Mouse (Mus musculus) forebrain, embryonic 12.5 days (tissue): ENCODE measurements around the gene Birc3. TPM values are rescaled to one million over a fixed set of nuclear protein-coding genes. Genes with fewer than 3 reads are reported as not detected.

Source experiments
- ATAC-seq: fragments of 200-750 bp; cut with Nextera tagmentation; 2 replicates; pipeline ENCODE4 v1.8.0; 2017; ENCODE audit warnings: moderate TSS enrichment; ENCODE audit not compliant: low FRiP score
- H3K27ac ChIP-seq: fragments of 300-500 bp; sonication (generic); 2 replicates; pipeline ENCODE4 v1.5.1; 2016; ENCODE audit warnings: mild to moderate bottlenecking
- H3K27me3 ChIP-seq: fragments of 300-500 bp; sonication (generic); 2 replicates; pipeline ENCODE4 v1.6.1; 2016; ENCODE audit warnings: mild to moderate bottlenecking
- H3K36me3 ChIP-seq: fragments of 300-500 bp; sonication (generic); replicated peaks from 2 replicates; pipeline ENCODE4 v1.6.1; 2016; ENCODE audit warnings: mild to moderate bottlenecking
- H3K4me1 ChIP-seq: fragments of 300-500 bp; sonication (generic); 2 replicates; pipeline ENCODE4 v1.6.1; 2016
- H3K4me2 ChIP-seq: fragments of 300-500 bp; sonication (generic); 2 replicates; pipeline ENCODE4 v1.6.1; 2016; ENCODE audit warnings: mild to moderate bottlenecking, moderate library complexity
- H3K4me3 ChIP-seq: fragments of 300-500 bp; sonication (generic); replicated peaks from 2 replicates; pipeline ENCODE4 v1.5.1; 2016; ENCODE audit warnings: mild to moderate bottlenecking
- H3K9ac ChIP-seq: fragments of 300-500 bp; sonication (generic); 2 replicates; pipeline ENCODE4 v1.6.1; 2016; ENCODE audit warnings: mild to moderate bottlenecking
- H3K9me3 ChIP-seq: fragments of 300-500 bp; sonication (generic); 2 replicates; pipeline ENCODE4 v1.6.1; 2016
- WGBS: fragments of 180-500 bp; shearing (Covaris S2); methylation state at CpG from one replicate; pipeline ENCODE4 v1.1.7; 2016; 5-methylcytosine and 5-hydroxymethylcytosine counted together
- polyA plus RNA-seq: library from polyadenylated mRNA; unstranded; fragments of >200 nt; fragmentation: Nextera tagmentation; extraction: Ambion mirVana; gene quantifications from 2 replicates; pipeline ENCODE4 v1.2.1, GENCODE M21; 2016

The Birc3 gene
- polyA plus RNA-seq, 1 experiment from 2014 or later: 3.7 TPM

GRCm38 (mm10) chr9:7835302-7835701 lies 37.7 kb downstream of the Birc3 start:
- peaks cover 19% of the 10 kb centered on the region for H3K4me1 ChIP-seq
- no peak for ATAC-seq
- peaks cover 14% of the 10 kb centered on the region for H3K36me3 ChIP-seq
- H3K4me2 ChIP-seq: no peak overlapping the region
- WGBS: 90% methylated on average over 1 of the region's 1 CpGs
- H3K27ac ChIP-seq: no peak overlapping the region
- H3K9ac ChIP-seq: no peak overlapping the region
- H3K9me3 ChIP-seq: no peaks in the 10 kb centered on the region
- no peak overlapping the region for H3K4me3 ChIP-seq
- no peaks in the 10 kb centered on the region for H3K27me3 ChIP-seq

GRCm38 (mm10) chr9:7833421-7833820 lies 39.6 kb downstream of the Birc3 start:
- H3K4me2 ChIP-seq: peak overlapping the region; percentile 13; the same call in 1 of the 2 replicates
- no peaks in the 10 kb centered on the region for H3K27me3 ChIP-seq
- H3K9me3 ChIP-seq: no peaks in the 10 kb centered on the region
- H3K27ac ChIP-seq: no peak overlapping the region
- ATAC-seq: no peak
- WGBS: 92% methylated on average over 6 of the region's 6 CpGs
- H3K9ac ChIP-seq: no peak overlapping the region
- H3K4me3 ChIP-seq: no peak overlapping the region
- H3K36me3 ChIP-seq: peaks cover 14% of the 10 kb centered on the region
- H3K4me1 ChIP-seq: peaks cover 26% of the 10 kb centered on the region

GRCm38 (mm10) chr9:7829531-7830528 lies 43.2 kb downstream of the Birc3 start:
- Histone ChIP-seq H3K4me3 (no peak overlapping the region), H3K9me3 (no peaks in the 10 kb centered on the region), H3K4me2 (0 out of 2 replicates have a peak overlapping the region, but pooled peaks have one; percentile 8), H3K9ac (no peak overlapping the region), H3K27ac (no peak overlapping the region), H3K27me3 (no peaks in the 10 kb centered on the region), H3K36me3 (peaks cover 17% of the 10 kb centered on the region), H3K4me1 (peaks cover 20% of the 10 kb centered on the region)
- no peak for ATAC-seq
- WGBS: 84% methylated on average over 9 of the region's 9 CpGs

GRCm38 (mm10) chr9:7828706-7829105 lies 44.3 kb downstream of the Birc3 start:
- Histone ChIP-seq H3K4me2 (no peak overlapping the region), H3K4me3 (no peak overlapping the region), H3K27me3 (no peaks in the 10 kb centered on the region), H3K9ac (no peak overlapping the region), H3K36me3 (peaks cover 12% of the 10 kb centered on the region), H3K4me1 (peaks cover 16% of the 10 kb centered on the region), H3K9me3 (no peaks in the 10 kb centered on the region), H3K27ac (no peak overlapping the region)
- WGBS: 96% methylated on average over 4 of the region's 4 CpGs
- ATAC-seq: no peak

GRCm38 (mm10) chr9:7824916-7825315 lies 48.1 kb downstream of the Birc3 start:
- 97% methylated on average over 5 of the region's 5 CpGs for WGBS
- Histone ChIP-seq H3K27me3 (no peaks in the 10 kb centered on the region), H3K4me2 (no peak overlapping the region), H3K36me3 (peaks cover 24% of the 10 kb centered on the region), H3K27ac (no peak overlapping the region), H3K9ac (no peak overlapping the region), H3K9me3 (no peaks in the 10 kb centered on the region), H3K4me1 (peaks cover 4% of the 10 kb centered on the region; the same call in 1 of the 2 replicates), H3K4me3 (no peak overlapping the region)
- ATAC-seq: no peak

- H3K4me1 ChIP-seq: no peaks in the 10 kb centered on the region; the same call in 1 of the 2 replicates
- H3K4me3 ChIP-seq: no peak overlapping the region
- WGBS: 88% methylated on average over 3 of the region's 3 CpGs
- H3K36me3 ChIP-seq: peaks cover 44% of the 10 kb centered on the region
- H3K4me2 ChIP-seq: no peak overlapping the region
- H3K9me3 ChIP-seq: no peaks in the 10 kb centered on the region
- H3K27ac ChIP-seq: no peak overlapping the region
- H3K27me3 ChIP-seq: no peaks in the 10 kb centered on the region
- no peak overlapping the region for H3K9ac ChIP-seq
- ATAC-seq: no peak
Observed at GRCm38 (mm10) chr9:7822758-7823157, 50.2 kb downstream of the Birc3 start.

- Histone ChIP-seq H3K4me2 (no peak overlapping the region), H3K4me3 (no peak overlapping the region), H3K36me3 (no peaks in the 10 kb centered on the region), H3K4me1 (no peaks in the 10 kb centered on the region), H3K27ac (no peak overlapping the region), H3K27me3 (no peaks in the 10 kb centered on the region), H3K9me3 (no peaks in the 10 kb centered on the region), H3K9ac (no peak overlapping the region)
- WGBS: 53% methylated on average over 5 of the region's 5 CpGs
- peak; percentile 49; the same call in 1 of the 2 replicates for ATAC-seq
Observed at GRCm38 (mm10) chr9:7805101-7805506, 67.9 kb downstream of the Birc3 start.

Other genes starting within 250 kb of the Birc3 start
- gene Mmp20, start 245.0 kb downstream of the Birc3 start, polyA plus RNA-seq: not detected in 2 replicates
- gene Mmp7, start 181.1 kb downstream of the Birc3 start, polyA plus RNA-seq: not detected in 2 replicates
- 85.1 and 86.5 TPM in 2 replicates for gene Tmem123, start 109.1 kb downstream of the Birc3 start, polyA plus RNA-seq
- gene Birc2, start 36.1 kb downstream of the Birc3 start, polyA plus RNA-seq: 45.7 and 48.9 TPM in 2 replicates
- 29.3 and 31.6 TPM in 2 replicates for gene Yap1, start 131.4 kb upstream of the Birc3 start, polyA plus RNA-seq
- 16.5 and 18.6 TPM in 2 replicates for gene Cfap300, start 169.6 kb upstream of the Birc3 start, polyA plus RNA-seq